Mouse (Mus musculus) heart, postnatal 14 days (tissue): ENCODE results near the gene Cst6. TPM values are rescaled to one million over a fixed set of nuclear protein-coding genes. Genes with fewer than 3 reads are reported as not detected.
A peak's percentile ranks its signal among the peaks of the same experiment; 100 is the strongest.

ENCODE experiments used
- DNase-seq, 2 experiments: peaks; one replicate each; pipeline ENCODE4 v3.0.0; 2021 to 2022
- intact Hi-C: fragments of 180-260 bp; cut with DNase I; formaldehyde crosslinking; loops from one replicate; pipeline ENCODE4 v1.15.1; 2025
- total RNA-seq, 2 experiments: library from RNA; stranded (reverse); gene quantifications; 2 replicates each; pipeline ENCODE4 v1.2.3; 2021

The Cst6 gene
- total RNA-seq, 2 experiments from 2014 or later = 4.6 to 4.9 TPM

DNA sequence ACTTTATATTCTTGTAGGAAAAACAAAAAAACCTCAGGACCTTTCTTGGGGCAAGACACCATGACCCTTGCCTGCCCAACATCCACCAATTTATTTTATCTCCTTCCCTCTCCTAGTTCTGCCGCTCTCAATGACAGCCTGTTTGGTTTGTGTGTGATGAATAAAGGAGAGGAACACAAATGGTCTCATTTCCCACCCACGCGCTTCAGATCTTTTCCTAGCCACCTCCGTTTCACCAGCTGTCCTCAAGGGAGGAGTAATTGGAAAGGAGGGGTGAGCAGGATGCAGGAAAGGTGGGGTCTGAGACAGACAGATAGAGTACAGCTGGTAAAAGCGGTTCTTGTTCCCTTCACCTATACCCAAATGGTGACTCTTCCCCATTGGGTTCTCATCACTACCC lies 52.7 kb downstream of the Cst6 start:
- intact Hi-C loops = no loop called here

DNA sequence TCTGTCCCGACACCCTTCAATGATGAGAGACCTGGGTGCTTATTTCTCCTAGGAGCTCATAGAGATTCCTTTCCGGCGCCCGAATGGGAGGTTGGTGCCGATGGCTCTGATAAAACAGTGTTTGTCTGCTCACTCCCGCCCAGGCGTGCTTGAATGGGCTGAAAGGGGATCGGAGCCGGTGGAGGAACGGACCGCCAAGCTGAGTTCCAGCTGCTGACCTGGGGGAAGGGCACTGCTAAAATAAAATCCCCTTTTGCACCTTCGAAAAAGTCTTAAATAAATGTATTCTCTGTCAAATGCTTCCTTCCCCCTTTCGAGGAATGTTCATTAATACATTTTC lies 53.7 kb downstream of the Cst6 start:
- intact Hi-C loops = loop anchor here (1.0 kb wide), 1 partner anchor 21 kb away; no protein-coding TSS in a partner anchor
- DNase-seq = no peak

More for the DNA sequence above, 52.7 kb downstream of the Cst6 start:
- no peak for DNase-seq

DNA sequence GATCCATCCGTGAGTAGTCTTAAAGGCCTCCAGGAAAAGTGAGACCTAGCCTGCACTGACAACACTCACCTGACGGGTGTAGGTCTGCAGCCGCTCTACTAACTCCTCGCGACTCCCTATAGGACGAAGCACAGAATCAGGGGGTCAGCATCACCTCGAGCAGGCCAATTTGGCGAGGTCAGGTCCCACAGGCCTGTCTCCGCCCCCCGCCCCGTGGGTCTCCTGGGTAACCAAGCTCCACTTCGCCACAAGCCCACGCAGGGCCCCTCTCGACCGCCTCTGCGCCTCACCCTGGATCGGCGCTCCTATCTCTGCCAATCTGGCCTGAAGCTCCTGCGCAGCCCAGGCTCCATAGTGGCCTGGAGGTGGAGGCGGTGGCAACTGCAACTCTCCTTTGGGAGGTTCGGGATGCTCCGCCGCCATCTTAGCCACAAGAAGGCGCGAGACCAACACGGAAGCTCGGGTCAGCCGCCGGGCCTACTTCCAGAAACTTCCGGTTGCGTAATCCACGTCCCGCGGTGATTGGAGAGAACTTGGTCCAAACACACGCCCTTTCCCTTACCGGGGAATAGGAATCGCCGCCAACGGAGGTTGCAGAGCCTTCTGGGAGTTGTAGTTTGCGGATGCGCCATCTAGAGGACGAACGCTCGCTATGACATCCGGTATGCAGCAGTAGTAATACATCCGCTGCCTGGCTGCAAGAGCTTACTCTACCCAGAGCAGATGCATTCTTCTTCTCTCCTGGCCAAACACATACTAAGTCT lies 54.2 kb downstream of the Cst6 start, which contains the start of gene Sf3b2:
Gene Sf3b2 (minus strand): TSS at position 484 of the 764 bp plus-strand sequence.
- intact Hi-C loops = loop anchor here (1.0 kb wide), 1 partner anchor 21 kb away; no protein-coding TSS in a partner anchor
- DNase-seq = peak; percentile 97 to 99

Other genes starting within 250 kb of the Cst6 start
- gene Rab1b, start 242.5 kb downstream of the Cst6 start, total RNA-seq = 100 to 1,000 TPM; 187 to 192 TPM
- 10 to 100 TPM; 41.3 to 44.8 TPM for gene Klc2, start 231.0 kb downstream of the Cst6 start, total RNA-seq
- 10 to 100 TPM; 21.5 to 22.1 TPM for gene Pacs1, start 76.5 kb downstream of the Cst6 start, total RNA-seq
- 100 to 1,000 TPM; 109 to 116 TPM for gene Sf3b2, start 54.1 kb downstream of the Cst6 start, total RNA-seq
- gene Gal3st3, start 51.2 kb downstream of the Cst6 start, total RNA-seq = 10 to 100 TPM; 20.0 to 23.8 TPM
- not detected for gene Catsper1, start 13.8 kb downstream of the Cst6 start, total RNA-seq
- 10 to 100 TPM; 21.5 to 22.6 TPM for gene Eif1ad, start 17.2 kb upstream of the Cst6 start, total RNA-seq
- 100 to 1,000 TPM; 115 to 145 TPM for gene Banf1, start 17.6 kb upstream of the Cst6 start, total RNA-seq
- gene Sart1, start 39.1 kb upstream of the Cst6 start, total RNA-seq = 10 to 100 TPM; 47.5 to 49.5 TPM
- gene Tsga10ip, start 53.0 kb upstream of the Cst6 start, total RNA-seq = under 1 TPM; 0.31 to 0.90 TPM
- gene Drap1, start 75.4 kb upstream of the Cst6 start, total RNA-seq = 100 to 1,000 TPM; 252 to 264 TPM
- 10 to 100 TPM; 39.9 to 41.9 TPM for gene AI837181, start 75.6 kb upstream of the Cst6 start, total RNA-seq
- not detected for gene Fosl1, start 98.0 kb upstream of the Cst6 start, total RNA-seq
- gene Ccdc85b, start 108.3 kb upstream of the Cst6 start, total RNA-seq = 10 to 100 TPM in 1 of 2 experiments, 1 to 10 TPM in 1; 10.0 to 11.2 TPM
- gene Fibp, start 111.0 kb upstream of the Cst6 start, total RNA-seq = 10 to 100 TPM; 55.7 to 63.2 TPM
- gene Ctsw, start 118.9 kb upstream of the Cst6 start, total RNA-seq = under 1 TPM in 1 of 2 experiments, not detected in 1; 0.71 TPM
- 10 to 100 TPM; 17.9 to 18.3 TPM for gene Efemp2, start 124.4 kb upstream of the Cst6 start, total RNA-seq
- 10 to 100 TPM; 22.2 to 24.9 TPM for gene Mus81, start 138.8 kb upstream of the Cst6 start, total RNA-seq
- gene Cfl1, start 140.9 kb upstream of the Cst6 start, total RNA-seq = 100 to 1,000 TPM; 274 to 350 TPM
- 1 to 10 TPM in 1 of 2 experiments, under 1 TPM in 1; 0.93 to 1.2 TPM for gene 1700020D05Rik, start 154.2 kb upstream of the Cst6 start, total RNA-seq
- 1 to 10 TPM; 6.6 to 8.5 TPM for gene Snx32, start 161.0 kb upstream of the Cst6 start, total RNA-seq
- gene Ovol1, start 211.1 kb upstream of the Cst6 start, total RNA-seq = not detected
- 1 to 10 TPM; 2.3 to 3.5 TPM for gene Ap5b1, start 218.5 kb upstream of the Cst6 start, total RNA-seq